Mouse (Mus musculus) induced T-regulatory cell, adult 2 months (primary cell): ENCODE data around the gene Ctnnbip1.
A peak's percentile ranks its signal among the peaks of the same experiment; 100 is the strongest.
"Not testable (repeated sequence)": the region's sequence is repeated elsewhere in the genome, so short reads cannot be mapped to it uniquely, and the experiment has no call there.

ENCODE experiments used
- DNase-seq: peaks from one replicate; pipeline ENCODE4 v3.0.0-alpha.2; 2012; ENCODE audit warnings: low read depth

Ctnnbip1 gene

DNA sequence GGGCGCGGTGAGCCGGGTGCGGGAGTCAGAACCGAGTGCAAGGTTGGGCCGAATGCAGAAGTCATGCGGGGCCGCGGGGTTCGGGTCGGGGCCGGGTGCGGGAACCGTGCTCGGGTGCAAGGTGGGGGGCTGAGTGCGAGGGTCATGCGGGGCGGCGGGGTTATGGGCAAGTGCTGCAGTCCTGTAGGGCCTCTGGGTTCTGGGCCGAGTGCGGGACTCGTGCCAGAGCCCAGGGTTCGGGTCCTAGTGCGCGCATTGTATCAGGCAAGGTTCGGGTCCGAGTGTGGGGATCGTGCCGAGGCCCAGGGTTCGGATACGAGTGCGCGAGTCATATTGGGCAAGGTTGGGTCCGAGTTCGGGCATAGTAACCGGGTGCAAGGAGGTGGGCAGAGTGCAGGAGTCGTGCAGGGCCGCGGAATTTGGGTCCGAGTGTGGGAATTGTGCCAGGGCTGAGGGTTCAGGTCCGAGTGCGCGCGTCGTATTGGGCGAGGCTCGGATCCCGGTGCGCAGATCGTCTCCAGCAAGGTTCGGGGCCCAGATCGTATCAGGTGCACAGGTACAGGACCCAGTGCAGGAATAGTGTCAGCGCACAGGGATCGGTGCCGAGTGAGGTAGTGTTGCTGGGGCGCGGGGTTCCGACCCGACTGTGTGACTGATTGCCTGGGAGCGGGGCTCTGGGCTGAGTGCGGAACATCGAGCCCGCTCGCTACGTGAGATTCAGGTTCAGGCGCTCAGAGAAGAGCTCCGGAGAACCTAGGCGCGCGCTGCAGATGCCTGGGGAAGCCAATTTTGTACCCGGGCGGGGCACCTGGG lies 69.0 kb downstream of the Ctnnbip1 start:
- peak; percentile 33 for DNase-seq

DNA sequence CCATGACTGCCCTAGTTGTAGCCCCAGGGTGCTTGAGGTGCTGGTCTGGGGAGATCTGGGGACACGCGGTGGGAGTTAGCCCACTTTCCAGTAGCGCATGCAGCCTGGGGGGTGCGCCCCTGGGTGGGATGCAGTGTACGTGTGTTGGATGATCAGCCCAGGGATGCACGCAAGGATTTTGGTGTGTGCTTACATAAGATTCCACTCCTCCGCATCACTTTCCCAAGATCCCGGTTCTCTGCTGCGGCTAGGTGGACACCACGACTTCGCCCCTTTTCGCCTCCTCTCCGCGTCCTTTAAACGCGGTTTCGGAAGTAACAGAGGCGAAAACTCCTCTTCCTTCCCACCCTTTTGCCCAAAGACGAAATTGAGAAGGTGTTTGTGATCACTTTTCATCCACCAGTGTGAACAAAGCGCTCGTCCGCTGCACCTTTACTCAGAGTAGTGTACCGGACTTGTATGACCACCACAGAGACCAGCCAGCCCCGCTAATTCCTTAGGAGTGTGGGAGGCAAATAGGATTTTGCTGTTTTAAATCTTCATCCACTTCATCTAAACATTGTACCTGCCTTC lies 69.6 kb downstream of the Ctnnbip1 start:
- peak; percentile 21 for DNase-seq

DNA sequence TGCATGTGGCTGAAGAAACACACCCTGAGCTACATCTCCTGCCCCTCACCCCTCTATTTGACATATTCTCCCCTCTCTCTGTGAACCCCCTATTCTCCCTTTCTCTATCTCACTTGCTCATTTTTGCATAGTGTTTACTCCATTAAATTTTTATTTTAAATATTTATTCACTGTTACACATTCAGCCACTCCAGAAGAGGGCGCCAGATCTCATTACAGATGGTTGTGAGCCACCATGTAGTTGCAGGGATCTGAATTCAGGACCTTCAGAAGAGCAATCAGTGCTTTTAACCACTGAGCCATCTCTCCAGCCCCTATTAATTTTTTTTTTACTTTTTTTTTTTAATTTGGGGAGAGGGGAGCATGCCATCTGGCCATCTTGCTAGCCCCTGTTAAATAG lies 72.2 kb downstream of the Ctnnbip1 start:
- DNase-seq: peak; percentile 26

DNA sequence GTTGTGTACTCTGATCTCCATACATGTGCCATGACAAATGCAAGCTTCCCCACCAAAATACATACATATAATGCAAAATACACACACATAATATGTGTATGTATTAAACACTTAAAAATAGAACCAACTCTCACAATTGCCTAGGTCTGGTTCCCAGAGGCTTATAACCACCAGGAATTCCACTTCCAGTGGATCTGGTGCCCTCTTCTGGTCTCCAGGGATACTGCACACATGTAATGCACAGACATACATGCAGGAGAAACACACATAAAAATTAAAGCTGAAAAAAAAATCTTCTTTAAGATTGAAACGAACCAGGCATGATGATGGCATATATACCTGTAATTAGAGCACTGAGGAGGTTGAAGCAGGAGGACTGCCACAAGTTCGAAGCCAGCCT lies 73.5 kb downstream of the Ctnnbip1 start:
- DNase-seq: no peak

DNA sequence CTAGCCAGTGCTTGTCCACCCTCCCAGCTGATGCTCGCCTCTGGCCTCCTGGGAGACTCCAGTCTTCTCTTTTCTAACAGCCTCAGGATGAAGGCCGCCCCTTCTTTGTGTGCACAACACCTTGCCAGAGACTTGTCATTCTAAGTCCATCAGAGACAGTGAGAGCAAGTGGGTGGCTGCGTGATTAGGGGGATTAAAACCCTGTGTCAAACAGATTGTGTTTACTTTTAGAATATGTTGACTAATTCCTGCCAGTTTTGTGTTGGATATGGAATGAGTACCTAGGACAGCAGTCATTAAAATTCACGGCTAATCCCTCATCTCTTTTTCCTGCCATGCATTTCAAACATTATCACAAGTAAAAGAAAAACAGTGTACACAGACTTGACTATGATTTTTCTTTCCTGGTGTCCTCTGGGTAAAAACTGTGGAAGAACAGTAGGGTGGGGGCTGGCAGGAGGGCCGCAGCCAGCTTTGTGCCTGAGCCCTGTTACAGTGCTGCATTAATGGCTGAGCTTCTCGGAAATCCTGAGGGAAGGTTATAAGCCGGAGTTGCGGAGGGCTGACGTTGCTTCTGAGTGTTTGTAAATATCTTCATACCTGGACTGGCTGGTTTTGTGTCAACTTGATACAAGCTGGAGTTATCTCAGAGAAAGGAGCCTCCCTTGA lies 77.0 kb downstream of the Ctnnbip1 start:
- DNase-seq: no peak

DNA sequence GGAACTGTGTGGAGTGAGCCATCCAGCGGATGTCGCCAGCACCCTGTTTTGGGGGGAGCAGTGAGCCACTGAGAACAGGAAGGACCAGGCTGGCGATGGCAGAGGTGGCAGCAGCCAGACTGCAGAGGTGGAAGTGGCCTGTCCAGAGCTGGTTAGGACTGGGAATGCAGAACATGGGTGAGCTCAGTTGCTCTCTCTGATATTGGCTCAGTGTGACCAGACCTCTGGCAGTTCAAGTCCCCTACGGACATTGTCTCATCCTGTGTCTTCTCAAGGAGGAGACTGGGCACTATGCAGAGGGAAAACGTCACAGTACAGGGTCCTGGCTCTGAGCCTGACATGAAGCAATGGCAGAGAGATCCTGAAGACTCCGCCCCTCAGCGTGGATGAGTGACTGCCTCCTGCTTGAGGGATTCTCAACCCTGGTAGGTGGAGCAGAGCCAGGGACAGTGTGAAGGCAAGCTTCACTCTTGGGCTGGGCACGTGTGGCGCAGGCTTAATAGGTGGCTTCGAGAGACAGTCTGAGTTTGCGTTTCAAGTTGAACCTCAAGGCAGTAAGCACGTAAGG lies 79.7 kb downstream of the Ctnnbip1 start:
- DNase-seq: no peak

DNA sequence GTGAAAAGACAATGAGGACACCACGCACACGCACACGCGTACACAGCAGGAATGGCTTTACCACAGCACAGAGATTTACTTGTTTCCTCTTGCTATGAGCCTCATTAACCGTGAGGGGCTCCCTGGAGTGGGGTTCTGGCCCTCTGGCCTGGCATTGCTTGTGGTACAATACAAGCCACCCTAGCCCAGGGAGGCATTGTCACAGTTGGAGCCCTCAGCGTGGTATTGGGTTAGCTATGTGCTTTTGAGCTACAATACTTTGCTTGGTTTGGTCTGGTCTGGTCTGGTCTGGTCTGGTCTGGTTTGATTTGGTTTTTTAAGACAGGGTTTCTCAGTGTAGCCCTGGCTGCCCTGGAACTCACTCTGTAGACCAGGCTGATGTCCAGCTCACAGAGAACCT lies 81.5 kb downstream of the Ctnnbip1 start:
- no peak for DNase-seq

DNA sequence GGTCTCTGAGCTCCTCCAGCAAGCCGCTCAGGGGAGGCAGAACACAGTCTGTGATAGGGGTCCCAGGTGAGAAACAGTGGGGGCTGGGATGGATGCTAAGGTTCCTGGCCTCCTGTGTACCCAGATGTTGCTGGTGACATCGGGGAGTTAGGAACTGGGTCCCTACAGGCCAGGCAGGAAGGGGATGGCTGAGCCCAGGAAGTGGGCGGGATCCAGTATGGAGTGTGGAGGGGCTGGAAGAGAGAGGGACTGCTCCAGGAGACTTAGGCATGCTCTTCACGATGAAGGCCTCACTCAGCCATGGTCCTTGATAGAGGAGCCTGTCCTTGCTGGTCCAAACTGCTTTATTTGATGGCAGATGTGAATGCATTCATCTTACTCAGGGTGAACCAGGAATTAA lies 82.1 kb downstream of the Ctnnbip1 start:
- no peak for DNase-seq

DNA sequence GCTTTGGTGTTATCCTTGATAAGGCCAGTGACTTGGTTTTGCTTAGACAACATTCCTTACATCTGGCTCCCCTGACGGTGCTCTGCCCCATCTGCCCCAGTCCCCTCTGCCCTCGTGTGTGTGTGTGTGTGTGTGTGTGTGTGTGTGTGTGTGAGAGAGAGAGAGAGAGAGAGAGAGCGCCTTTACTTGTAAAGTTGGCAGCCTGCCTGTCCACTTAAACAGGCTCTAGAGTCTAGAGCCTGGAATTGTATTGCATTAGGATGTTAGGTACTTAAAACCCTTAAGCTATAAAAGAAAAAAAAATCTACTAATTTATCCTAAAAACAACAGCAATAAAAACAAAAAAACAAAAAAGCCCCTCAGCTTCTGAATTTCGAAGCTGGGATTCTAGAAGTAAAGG lies 83.4 kb downstream of the Ctnnbip1 start:
- DNase-seq: no peak

DNA sequence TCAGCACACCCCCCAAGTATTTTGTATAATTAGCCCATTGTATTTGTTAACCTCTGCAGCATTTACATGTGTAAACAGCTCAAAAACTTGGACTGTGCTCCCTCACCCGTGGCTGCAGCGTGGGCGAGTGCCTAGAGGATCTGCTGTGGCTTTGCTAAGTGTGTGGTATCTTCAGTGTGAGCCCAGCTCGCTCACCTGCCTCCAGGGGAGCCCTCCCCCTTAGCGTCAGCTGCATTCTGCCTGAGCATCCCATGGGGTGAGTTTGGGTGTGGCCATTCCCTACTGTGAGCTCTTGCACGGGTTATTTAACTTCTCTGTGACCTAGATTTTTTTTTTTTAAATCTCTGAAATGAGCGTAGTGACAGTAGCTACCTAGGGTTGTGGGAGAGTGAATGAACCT lies 84.2 kb downstream of the Ctnnbip1 start:
- no peak for DNase-seq

DNA sequence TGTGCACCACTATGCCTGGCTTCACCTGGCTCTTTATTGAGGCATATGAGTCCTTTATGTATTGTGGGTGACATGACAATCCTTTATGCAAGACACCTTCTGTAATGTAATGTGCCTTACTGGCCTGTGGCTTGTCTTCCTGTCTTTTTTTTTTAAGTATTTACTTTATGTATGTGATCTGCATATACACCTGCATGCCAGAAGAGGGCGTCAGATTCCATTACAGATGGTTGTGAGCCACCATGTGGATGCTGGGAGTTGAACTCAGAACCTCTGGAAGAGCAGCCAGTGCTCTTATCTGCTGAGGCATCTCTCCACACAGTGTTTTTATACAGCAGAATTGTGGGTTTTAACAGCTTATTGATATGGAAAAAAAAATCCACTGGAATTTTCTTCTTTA lies 85.8 kb downstream of the Ctnnbip1 start:
- DNase-seq: no peak

DNA sequence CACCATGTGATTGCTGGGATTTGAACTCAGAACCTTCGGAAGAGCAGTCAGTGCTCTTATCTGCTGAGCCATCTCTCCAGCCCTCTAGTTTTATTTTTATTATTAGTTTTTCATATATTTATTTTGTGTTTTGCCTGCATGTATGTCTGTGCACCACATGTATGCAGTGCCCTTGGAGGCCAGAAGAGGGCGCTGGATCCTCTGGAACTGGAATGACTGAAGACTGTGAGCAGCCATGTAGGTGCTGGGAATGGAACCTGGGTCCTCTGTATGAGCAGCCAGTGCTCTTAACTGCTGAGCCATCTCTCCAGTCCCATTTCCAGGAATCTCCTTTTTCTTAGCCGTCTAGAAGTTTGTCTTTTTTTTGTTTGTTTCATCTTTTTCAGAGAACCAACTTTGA lies 86.5 kb downstream of the Ctnnbip1 start:
- peak; percentile 38 for DNase-seq

DNA sequence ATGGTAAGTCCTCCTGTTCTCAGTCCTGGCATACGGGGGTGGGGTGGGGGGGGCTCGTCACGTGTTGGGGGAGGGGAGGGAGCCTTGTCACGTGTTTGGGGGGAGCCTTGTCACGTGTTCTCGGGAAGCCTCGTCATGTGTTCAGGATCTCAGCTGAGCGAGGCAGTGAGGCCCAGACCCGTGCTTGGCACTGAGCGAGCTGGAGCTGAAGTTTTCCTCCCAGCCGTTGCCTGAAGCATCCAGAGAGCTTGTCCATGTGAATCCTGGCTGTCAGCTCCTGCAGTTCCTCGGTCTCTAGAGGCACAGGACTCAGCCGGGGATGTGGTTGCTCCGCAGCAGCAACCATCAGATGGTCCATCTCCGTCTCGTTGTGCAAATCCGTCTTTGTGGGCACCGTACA lies 88.0 kb downstream of the Ctnnbip1 start:
- no peak for DNase-seq

DNA sequence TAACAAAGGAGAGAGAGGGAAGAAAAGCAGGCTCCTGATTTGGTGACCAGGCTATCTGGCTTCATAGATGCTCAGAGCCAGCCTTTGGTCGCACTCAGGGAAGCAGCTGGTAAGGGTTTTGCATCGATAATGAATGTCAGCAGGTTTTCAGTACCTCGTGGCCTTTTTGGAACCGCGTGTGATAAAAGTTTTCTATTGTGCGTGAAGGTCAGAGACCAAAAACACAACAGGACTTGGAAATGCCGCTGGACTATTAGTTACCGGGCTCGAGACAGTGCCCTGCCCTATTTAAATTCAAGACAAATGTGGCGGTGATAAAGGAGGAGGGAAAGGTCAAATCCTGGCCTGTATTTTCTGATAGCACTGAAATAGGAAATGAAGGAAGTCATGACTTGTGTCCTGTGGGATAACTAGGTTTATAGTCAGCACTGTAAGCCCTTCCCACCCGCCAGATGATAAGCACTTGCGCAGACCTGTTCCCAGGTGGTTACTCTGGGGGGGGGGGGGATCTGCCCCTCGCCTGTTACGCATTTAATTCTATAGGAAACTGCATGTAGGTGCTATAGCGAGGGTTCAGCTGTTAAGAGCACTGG lies 88.8 kb downstream of the Ctnnbip1 start:
- DNase-seq: no peak

DNA sequence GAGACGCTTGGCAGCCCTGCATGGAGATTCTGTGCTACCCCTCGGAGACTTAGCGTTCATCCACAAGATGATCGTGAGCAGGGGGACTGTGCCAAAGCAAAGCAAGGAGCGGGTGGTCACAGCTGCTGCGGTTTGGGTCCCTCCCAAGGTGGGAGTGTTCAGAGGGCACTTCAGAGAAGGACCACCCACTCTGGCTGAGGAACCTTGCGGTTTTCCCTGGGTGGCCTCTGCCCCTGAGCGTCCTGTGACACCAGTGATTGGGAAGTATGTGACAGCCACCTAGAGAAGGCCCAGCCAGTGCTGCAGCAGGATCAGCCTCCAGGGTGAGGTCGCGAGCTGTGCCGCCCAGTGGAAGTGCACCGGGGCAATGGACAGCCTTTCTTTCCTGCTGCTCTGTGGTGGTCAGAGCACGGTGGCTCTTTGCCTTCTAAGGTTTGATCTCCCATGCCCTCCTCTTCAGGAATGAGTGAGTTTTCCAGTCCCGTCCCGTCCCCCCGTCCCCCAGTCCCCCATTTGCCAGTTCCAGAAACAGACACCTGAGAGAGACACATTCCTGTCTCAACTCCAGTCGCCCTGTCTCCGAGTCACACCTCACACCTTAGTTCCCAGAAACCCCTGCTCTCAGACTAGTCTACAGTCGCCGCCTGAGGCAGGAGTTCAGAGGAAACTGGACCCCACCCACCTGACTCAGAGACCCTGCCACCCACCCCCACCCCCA lies 89.7 kb downstream of the Ctnnbip1 start:
- DNase-seq: no peak

DNA sequence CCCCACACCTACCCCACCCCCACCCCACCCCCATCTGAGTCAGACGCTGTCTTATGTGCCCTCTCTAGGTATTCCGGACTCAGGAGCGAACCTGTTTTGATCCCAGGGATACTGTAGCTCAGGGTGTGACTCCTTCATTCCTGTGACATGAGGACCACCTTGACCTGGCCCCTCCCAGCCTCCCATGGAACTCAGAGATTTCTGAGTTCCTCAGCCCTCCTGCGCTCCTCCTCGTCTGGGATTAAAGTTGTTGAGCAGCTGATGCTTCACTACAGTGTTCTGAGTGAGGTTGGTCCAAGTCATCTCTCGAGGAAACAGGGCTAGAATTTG lies 90.2 kb downstream of the Ctnnbip1 start:
- no peak for DNase-seq

DNA sequence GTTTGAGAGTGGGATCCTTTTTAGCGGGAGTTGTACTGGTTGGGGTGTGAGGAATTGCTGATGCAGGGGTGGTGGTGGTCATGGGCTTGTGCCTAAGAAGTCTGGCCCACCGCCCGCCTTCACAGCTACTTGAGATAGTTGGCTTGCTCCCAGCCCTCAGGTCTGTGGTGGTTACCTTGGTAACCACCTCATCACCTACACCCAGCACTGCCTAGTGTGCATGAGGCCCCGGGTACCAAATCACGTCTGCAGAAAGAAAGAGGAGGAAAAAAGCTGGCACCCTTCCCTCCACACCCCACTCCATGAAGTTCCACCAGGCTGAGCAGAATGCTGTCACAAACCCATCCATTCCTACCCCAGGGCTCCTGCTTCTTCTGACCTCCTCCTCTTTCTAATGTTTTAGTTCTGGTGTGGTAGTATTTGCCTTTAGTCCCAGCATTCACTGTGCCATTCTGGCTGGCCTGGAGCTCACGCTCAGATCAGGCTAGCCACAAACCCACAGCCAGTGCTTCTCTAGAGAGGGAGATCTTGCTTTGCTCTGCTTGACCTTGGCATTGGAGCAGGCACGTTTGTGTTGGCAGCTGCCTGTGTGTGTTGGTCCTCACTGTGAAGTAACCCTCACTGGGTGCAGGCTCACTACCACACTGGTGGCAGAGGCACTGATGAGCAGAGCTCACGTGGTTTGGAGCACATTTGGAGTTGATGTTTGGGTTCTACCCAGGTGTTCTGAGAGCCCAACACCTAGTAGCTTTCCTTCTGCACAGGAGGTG lies 91.4 kb downstream of the Ctnnbip1 start:
- no peak for DNase-seq

DNA sequence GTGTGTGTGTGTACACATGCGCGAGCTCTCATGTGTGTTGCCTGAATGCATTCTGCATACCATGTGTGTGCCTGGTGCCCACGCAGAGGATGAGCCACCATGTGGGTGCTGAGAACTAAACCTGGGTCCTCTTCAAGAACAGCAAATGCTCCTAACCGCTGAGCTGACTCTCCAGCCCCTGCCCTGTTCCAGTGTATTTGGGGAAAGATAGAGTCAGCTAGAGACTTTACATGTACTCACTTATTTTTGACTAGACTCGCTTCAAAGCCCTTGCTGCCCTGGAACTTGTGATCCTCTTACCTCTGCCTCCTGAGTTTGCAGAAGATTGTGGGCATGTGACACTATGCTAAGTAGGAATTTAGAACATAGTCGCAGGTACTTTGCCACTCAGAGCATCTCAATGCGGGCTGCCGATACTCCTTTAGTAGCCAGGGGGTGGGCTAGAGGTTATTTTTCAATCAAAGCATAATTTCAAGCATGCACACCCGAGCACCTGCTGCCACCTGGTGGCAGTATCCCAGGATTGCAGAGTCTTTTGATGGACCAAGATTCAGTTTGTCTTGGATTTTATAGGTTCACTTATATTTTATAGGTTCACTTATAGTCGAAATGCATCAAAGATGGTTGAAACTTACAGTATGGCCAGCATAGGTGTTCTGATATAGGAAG lies 93.5 kb downstream of the Ctnnbip1 start:
- peak; percentile 77 for DNase-seq

DNA sequence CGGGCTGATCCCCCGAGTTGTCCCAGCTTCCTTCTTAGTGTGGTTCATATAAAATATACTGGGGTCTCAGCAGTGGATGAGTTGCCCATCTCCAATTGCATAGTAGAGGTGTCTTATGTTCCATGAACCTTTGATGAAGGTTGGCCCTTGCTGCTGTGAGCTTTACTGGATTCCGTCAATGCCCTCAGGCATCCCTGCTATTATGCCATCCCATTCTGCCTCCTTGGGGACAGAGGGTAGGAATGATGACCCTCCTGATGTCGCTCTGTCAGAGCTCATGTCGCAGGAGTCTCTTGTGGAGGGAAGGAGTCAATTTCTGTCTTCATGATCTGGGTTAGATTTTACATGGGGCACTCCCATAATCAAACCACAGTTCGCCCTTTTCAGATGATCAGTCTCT lies 95.5 kb downstream of the Ctnnbip1 start:
- DNase-seq: not testable (repeated sequence)

DNA sequence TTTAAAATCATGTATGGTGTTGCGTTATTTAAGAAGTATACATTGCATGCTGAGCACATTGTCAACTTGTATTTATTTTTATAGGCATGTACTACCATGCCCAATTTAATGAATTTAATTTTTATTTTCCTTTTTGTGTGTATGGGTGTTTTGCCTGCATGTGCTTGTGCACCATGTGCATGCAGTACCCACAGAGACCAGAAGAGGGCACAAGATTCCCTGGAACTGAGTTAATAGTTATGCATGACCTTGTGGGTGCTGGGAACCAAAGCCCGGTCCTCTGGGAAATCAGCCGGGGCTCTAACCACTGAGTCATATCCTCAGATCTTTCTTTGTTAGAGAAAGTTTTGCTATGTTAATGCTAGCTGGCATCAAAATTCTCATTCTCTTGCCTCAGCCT lies 96.8 kb downstream of the Ctnnbip1 start:
- peak; percentile 45 for DNase-seq
